Mouse (Mus musculus) megakaryocyte, embryonic 14.5 days (primary cell): ENCODE data around the gene Ccdc113.

ENCODE experiments used
- FLI1 ChIP-seq: IDR thresholded peaks from 2 replicates; pipeline ENCODE4 v1.6.1; 2012; ENCODE audit warnings: low read length, inconsistent platforms, mixed read lengths
- GATA1 ChIP-seq: IDR thresholded peaks from 3 replicates; pipeline ENCODE4 v1.6.1; 2012; ENCODE audit warnings: mixed read lengths, low read length, inconsistent platforms, borderline replicate concordance

DNA sequence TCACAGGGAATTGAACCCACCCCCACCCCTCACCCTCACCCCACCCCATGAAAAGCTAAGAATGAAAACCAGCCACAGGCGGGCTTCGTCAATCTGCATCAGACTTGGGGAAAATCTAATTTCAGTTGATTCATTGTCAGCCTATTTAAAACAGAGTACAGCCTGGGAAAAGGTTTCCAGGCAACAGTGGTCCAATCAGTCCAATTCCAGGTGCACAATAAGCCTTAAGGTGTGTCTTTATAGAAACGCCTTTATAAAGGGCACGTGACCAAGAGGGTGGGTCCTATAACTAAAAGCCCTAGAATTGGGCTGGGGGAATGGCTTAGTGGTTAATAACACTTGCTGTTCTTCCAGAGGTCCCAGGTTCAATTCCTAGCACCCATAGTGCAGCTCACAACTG lies 1.7 kb upstream of the Ccdc113 start:
- TF ChIP-seq GATA1, result no peak
- TF ChIP-seq FLI1, result no peak
